Mouse (Mus musculus): ENCODE results near the gene Lgals2. TPM values are rescaled to one million over a fixed set of nuclear protein-coding genes. Genes with fewer than 3 reads are reported as not detected.

Lgals2 gene
- total RNA-seq, 2 experiments from 2014 or later: not detected

DNA sequence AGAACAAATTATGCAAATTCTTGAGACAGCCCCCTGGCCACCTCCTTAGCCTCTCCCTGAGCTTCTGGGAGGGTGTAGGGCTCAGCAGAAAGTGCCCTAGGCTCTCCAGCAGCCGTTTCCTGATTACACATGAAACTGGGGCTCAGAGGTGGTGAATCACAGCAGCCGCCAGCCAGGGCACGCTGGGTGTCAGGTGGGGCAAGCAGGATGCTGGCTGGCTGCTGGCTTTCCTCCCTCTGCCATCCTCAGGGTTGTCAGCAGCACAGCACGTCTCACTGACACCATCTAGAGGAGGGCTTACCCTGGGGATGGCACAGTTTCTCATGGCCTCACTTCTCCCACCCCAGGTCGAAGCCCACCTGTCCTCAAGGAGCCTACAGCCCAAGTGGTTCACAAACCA, 27.0 kb downstream of the Lgals2 start:
- intact Hi-C loops (cut with DNase I): no loop called here
- no peak for DNase-seq

DNA sequence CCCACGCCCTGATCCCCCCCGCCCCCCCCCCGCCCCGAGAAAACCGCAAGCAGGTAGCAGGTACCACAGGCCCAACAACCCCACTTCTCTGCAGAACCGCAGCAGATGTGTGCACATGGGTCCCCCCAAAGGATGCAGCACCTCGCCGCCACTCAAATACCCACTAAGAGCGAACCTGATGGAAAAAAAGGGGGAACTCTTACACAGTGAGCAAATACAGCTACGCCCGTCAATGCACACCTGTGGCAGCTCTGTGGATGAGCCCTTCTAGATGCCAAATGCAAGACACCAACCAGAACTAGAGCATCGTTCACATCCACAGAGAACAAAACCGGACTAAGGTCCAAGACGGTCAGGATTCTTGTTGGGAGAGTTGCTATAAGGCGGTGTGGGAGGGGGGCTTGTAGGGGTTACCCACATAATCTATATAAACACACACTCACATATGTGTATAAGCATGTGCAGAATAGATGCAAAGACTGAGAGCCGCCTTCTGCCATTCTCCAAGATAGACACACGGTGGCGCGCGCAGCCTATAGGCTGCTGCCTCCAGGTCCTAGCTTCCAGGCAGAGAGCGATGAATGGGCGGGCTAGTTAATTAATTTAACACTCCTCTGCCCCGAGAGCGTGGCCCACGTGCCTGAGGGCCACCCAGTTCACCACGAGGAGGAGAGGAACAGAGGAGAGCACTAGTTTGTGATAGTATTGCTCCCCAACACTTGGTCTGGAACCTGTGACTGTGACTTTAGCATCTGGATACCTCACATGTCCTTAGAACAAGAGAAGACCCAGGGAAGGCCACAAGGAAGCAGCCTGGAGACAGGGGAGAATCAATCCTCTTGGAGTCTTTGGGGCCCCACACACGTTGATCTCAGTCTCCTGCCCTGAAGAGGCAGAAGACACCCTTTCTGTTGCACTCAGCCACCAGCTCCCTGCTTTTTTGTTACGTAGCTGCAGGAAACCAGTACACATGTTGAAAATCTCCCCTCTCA, 28.8 kb downstream of the Lgals2 start:
- intact Hi-C loops (cut with DNase I): no loop called here
- DNase-seq: peak; percentile 81

DNA sequence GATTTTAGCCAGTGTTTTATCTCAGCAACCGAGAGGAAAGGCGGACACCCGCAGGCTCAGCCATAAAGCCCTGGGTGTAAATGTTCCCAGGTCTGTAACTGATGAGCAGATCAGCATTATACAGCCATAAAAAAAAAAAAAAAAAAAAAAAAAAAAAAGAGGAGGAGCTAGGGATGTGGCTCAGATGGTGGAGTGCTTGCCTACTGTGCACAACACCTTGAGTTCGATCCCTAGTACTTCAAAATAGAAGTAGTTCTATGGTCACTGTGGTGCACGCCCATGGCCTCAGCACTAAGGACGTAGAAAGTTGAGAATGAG, 39.3 kb downstream of the Lgals2 start:
- intact Hi-C loops (cut with DNase I): no loop called here
- DNase-seq: no peak

DNA sequence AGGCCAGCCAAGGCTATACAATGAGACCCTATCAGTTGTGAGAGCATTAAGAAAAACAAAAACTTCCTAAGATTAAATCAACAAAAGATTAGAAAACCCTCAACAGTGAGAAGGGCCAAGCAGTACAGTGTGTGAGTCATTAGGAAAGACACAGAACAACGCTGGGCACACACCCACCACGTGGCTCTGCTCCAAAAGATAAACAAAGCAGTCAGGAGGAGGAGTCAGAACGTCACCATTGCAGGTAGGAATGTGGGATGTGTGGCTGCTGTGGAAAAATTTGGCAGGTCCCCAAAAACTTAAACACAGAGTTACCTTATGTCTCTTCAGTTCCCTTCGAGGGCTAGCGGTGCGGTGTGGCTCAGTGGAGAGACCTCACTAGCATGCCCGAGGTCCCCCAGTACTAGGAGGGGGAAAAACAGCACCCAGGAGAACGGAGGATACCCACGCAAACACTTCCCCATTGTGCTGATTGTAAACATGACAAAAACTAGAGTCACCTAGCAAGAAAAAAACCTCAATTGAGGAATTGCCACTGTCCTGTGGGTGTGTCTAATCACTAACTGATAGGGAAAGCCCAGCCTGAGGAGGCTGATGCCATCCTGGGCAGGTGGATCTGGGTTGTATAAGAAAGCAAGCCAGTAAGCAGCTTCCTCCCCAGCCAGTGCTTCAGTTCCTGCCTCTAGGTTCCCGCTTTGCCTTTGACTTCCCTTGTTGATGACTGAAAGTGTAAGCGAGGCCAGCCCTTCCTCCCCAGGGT, 39.8 kb downstream of the Lgals2 start:
- no peak for DNase-seq
- intact Hi-C loops (cut with DNase I): no loop called here

DNA sequence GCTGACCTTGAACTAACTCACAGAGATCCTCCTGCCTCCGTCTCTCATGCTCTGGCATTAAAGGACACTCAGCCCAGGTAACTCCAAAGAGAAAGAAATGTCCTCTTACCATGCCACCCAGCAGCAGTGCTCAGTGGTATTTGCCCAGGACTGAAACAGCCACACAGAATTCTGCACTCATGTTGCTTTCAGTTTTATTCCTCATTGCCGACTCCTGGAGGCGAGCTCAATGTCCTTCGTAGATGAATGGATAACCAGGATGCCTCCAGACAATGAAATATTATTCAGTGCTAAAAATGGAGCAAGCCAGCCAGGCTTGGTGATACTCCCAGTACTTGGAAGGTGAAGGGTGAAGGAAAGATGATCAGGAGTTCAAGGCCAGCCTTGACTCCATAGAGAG, 41.7 kb downstream of the Lgals2 start:
- intact Hi-C loops (cut with DNase I): no loop called here
- DNase-seq: no peak

DNA sequence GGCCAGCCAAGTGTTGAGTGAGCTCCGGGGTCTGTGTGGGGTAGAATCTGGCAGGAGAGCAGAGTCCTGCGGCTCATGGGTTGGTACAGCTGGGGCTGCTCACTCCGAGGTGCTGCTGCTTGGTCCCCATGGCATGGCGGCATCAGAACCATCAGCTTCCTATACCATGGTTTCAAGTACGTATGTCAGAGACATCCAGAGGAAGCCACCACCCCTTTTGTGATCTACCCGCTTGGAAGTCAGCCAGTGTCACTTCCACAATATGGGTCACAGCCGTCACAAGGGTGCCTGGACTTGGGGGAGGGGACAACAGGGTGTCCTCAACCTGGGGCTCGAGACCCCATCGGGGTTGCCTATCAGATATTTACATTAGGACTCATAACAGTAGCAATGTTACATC, 45.2 kb downstream of the Lgals2 start:
- intact Hi-C loops (cut with DNase I): no loop called here
- no peak for DNase-seq

DNA sequence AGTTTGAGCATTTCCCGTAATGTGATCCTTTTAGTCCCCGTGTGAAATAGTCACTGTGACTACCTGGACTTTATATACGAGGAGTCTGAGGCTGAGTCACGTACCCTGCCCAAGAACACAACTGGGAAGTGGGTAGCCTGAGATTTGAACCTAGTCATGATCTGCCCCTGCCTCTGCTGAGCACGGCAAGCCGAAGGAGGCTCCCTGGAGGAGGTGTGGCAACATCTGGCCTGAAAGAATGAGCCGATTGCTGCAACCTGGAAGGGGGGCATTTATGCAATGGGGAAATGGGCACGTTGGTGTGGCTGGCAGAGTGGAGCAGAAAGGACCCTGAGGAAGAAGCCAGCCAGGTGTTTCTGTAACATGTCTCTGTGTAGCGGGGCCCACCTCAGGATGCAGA, 45.6 kb downstream of the Lgals2 start:
- intact Hi-C loops (cut with DNase I): no loop called here

DNA sequence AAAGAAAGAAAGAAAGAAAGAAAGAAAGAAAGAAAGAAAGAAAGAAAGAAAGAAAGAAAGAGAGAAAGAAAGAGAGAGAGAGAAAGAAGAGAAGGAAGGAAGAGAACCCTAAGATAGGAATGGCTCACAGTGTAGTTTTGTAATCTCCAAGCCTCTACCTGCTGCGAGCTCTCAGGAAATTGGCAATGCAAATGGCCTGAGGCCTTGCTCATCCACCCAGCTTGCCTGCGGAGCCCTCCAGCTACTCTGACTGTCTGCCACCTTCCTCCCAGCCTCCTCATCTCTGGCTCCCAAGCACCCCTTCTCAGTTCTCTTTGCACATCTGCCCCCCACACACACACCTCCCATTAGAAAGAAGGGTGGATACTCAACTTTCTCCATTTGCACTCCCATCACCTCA, 46.3 kb downstream of the Lgals2 start:
- DNase-seq: no peak
- intact Hi-C loops (cut with DNase I): no loop called here

More for the DNA sequence above, 45.6 kb downstream of the Lgals2 start:
- DNase-seq: no peak

DNA sequence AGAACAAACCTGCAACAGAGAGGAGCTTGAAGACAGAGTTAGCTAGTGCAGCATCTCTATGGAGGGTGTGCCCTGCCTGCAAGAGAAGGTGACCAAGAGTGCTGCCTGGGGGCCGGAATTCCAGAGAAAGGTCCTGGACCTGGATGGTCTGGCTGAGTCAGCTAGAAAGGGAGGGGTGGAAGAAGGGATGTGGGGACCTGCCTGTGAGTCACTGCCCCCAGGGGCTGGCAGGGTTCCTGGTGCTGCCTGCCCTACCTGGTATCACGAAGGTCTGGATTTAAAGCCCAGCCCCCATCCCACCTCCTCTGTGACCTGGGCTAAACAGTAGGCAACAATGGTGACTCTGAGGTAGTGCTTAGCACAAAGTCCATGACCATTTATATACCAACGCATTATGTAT, 48.2 kb downstream of the Lgals2 start:
- DNase-seq: no peak
- intact Hi-C loops (cut with DNase I): no loop called here

DNA sequence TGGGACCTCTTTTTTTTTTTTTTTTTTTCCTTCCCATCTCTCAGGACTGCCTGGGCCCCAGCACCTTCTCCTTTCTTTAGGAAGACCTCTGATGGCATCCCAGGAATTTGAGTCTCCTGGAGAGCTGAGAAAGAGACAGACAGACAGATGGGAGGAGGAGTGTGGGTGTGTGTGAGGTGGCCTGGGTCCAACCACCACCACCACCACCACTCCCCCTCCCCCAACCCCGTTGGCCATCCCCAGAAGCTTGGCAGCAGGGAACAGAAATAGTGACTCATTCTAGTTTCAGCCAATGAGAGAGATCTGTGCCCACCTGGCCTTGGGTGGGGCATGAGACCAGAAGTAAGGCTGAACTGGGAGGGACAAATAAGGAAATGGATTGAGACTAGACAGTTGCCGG, 48.7 kb downstream of the Lgals2 start:
- intact Hi-C loops (cut with DNase I): no loop called here
- DNase-seq: no peak

DNA sequence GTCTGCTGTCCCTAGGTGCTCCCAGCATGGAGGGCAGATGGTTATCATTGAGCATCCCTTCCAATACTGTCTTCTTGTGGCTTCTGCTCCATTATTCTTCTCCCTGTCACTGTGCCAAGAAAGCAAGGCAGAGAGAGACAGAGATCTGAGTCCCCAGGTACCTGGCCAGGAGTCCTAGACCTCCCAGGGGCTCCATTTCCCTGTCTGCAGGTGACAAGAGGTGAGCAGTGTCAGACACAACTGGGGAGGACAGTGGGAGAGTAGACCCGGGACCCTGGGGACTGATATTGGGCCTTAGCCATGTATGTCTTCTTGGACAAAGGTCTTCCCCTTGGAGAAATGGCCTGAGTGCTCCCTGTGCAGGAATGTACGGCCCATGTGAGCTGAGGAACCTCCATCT, 50.0 kb downstream of the Lgals2 start:
- DNase-seq: no peak

DNA sequence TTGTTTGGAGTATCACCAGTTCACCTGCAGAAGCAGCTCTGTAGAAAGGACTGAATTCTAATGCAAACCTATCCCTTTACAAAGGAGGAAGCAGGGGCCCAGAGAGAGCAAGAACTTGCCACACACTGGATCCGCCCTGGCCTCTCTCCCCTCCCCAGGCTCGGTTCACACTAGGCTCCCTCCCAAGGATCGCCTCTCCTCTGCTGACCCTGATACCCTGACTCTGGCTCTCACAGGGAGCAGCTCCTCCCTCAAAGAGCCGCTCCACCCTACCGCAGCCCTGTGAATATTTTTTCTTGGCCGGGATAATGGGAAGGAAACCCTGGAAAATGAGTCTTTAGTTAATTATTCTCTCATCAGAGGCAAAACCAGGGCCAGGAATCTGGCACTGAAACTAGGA, 51.0 kb downstream of the Lgals2 start:
- intact Hi-C loops (cut with DNase I): no loop called here
- no peak for DNase-seq

More for the DNA sequence above, 50.0 kb downstream of the Lgals2 start:
- intact Hi-C loops (cut with DNase I): no loop called here

DNA sequence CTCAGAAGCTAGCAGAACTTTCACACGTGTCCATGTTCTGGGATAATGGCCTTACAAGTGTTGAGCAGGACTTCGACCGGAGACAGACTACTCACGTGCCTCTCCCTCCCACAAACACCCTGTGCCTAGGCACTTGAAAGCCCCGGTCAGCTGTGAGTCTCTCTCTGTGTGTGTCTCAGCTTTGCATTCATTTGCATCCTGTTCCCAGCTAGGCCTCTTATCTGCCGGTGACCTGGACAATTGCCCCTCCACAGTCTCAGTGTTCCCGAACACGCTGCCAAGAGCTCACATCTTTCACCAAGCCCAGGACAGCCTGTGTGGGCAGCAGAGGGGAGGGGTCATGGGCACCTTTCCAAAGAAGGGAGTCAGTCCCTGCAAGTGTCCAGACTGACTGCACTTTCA, 51.8 kb downstream of the Lgals2 start:
- peak; percentile 53 for DNase-seq
- intact Hi-C loops (cut with DNase I): no loop called here

DNA sequence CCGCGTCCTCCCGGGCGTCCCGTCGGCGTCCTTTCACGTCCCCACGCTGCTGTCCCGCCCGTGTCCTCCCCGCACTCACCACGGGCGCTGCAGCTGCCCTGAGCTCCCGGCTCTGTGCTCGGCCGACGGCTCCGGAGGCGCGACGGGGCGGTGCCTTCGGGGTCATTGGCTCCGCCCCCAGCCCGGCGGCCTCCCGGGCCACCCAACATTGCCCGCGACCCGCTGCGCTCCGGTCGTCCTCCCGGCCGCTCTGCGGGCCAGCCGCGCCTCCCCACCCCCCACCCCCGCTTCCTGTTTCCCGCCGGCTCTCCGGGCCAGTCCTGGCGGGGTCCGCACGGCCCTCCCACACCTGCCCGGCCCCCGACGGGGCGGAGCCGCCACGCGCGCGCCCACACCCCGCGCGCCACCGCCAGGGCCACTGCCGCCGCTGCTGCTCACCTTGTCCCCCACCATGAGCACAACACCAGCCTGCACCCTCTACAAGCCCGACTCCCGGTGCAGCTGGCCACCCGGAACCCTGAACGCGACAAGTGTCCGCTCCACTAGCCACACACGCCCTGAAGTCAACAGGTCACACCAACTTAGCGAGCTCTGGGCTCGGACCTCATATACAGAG, 52.4 kb downstream of the Lgals2 start, which contains the start of gene Card10:
TSS of gene Card10 (minus strand) at position 267 of the 616 bp plus-strand sequence.
- DNase-seq: no peak
- intact Hi-C loops (cut with DNase I): no loop called here

DNA sequence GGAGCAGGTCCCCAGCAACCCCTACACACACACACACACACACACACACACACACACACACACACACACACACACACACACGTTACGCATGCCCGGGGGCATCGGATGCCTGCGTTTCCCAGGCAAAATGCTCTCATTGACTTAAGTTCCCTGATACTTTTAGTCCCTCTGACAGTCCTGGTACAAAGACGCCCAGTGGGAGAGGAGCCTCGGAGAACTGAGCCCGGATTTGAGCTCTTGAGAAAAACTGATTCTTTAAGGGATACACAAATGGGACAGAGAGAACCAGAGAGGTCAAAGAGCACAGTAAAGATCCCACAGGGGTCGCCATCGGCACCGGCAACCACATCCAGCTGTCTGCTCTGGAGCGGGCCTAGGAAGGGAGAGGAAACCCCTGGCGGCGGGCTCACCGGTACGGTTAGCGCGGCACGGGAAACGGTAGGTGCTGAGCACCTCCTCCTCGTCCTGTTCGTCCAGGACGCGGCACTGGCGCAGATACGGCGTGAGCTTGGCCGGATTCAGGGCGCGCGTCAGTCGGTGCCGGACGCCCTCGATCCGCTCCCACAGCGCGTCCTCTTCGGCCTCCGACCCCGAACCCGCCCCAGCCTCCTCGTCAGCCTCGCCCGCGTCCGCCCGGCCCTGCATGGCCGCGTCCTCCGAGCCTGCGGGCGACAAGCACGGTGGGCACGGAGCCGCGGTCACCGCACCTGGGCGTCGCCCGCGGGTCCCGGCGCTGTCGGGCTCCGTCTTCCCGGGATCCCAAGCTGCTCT, 53.2 kb downstream of the Lgals2 start:
- DNase-seq: no peak
- intact Hi-C loops (cut with DNase I): no loop called here

DNA sequence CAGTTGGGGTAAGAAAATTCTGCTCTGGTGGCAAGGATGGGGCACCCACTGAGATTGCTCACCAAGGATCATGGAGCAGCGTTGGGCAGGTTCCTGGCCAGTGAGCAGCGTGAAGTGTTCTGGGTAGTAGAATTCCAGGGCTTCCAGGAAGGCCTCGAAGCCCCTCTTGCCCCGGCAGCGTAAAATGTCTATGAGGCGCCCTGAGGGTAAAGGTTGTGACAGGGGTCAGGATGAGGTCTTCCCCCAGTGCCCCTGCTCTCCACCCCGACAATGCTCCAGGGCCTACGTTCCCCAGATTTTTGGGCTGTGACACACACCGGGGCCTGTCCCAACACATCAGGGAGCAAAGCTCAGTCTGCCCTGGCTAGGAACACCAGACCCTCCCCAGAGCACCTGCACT, 53.8 kb downstream of the Lgals2 start:
- DNase-seq: no peak
- intact Hi-C loops (cut with DNase I): no loop called here

Small RNA genes within 50 kb of the gene (microRNA-seq; reads per million reads assigned to microRNA genes)
- 2.4 reads per million for gene Mir6955

Other genes with a start within 250 kb of the Lgals2 start
- 10 to 100 TPM; 79.2 to 81.2 TPM for gene Elfn2, start 136.8 kb downstream of the Lgals2 start, total RNA-seq (2021)
- 1 to 10 TPM; 7.3 to 7.7 TPM for gene Mfng, start 82.1 kb downstream of the Lgals2 start, total RNA-seq (2021)
- gene Card10, start 52.5 kb downstream of the Lgals2 start, total RNA-seq (2021): 1 to 10 TPM; 5.2 to 5.4 TPM
- gene Cdc42ep1, start 12.9 kb downstream of the Lgals2 start, total RNA-seq (2021): 1 to 10 TPM; 8.3 to 9.1 TPM
- gene Gga1, start 21.7 kb upstream of the Lgals2 start, total RNA-seq (2021): 10 to 100 TPM; 59.3 to 65.6 TPM
- gene Gm49510, start 44.1 kb upstream of the Lgals2 start, total RNA-seq (2021): not detected
- gene Sh3bp1, start 44.2 kb upstream of the Lgals2 start, total RNA-seq (2021): 1 to 10 TPM; 5.4 to 6.0 TPM
- gene Pdxp, start 58.4 kb upstream of the Lgals2 start, total RNA-seq (2021): 100 to 1,000 TPM; 107 to 117 TPM
- 10 to 100 TPM; 25.2 to 29.4 TPM for gene Lgals1, start 71.2 kb upstream of the Lgals2 start, total RNA-seq (2021)
- gene Nol12, start 79.4 kb upstream of the Lgals2 start, total RNA-seq (2021): 10 to 100 TPM; 46.5 to 47.8 TPM
- 100 to 1,000 TPM in 1 of 2 experiments, 10 to 100 TPM in 1; 98.7 to 106 TPM for gene Triobp, start 92.2 kb upstream of the Lgals2 start, total RNA-seq (2021)
- 10 to 100 TPM; 84.8 to 94.8 TPM for gene H1f0, start 172.9 kb upstream of the Lgals2 start, total RNA-seq (2021)
- gene Galr3, start 186.4 kb upstream of the Lgals2 start, total RNA-seq (2021): 1 to 10 TPM in 1 of 2 experiments, not detected in 1; 1.0 TPM
- gene Ankrd54, start 207.4 kb upstream of the Lgals2 start, total RNA-seq (2021): 10 to 100 TPM; 25.5 to 27.2 TPM
- gene Eif3l, start 219.7 kb upstream of the Lgals2 start, total RNA-seq (2021): 100 to 1,000 TPM; 116 to 122 TPM